Mouse (Mus musculus) embryonic fibroblast, embryonic 13.5 days (primary cell): ENCODE measurements around the gene Ergic1. TPM values are rescaled to one million over a fixed set of nuclear protein-coding genes. Genes with fewer than 3 reads are reported as not detected.
A peak's percentile ranks its signal among the peaks of the same experiment; 100 is the strongest.

Source experiments
- H3K27ac ChIP-seq: 2 replicates; pipeline ENCODE4 v1.5.1; 2012; ENCODE audit warnings: low read length, control low read depth, inconsistent platforms; ENCODE audit not compliant: insufficient read depth
- H3K4me1 ChIP-seq: 2 replicates; pipeline ENCODE4 v1.6.1; 2011; ENCODE audit warnings: low read length; ENCODE audit not compliant: control insufficient read depth, insufficient read depth
- H3K4me3 ChIP-seq: 2 replicates; pipeline ENCODE4 v1.5.1; 2011; ENCODE audit warnings: mild to moderate bottlenecking, control low read depth, low read length; ENCODE audit not compliant: insufficient read depth
- CTCF ChIP-seq: IDR thresholded peaks from 2 replicates; pipeline ENCODE4 v1.5.1; 2011; ENCODE audit warnings: mild to moderate bottlenecking, control low read depth, low read length, moderate library complexity, borderline replicate concordance; ENCODE audit not compliant: insufficient read depth
- POLR2A ChIP-seq: IDR thresholded peaks from 2 replicates; pipeline ENCODE4 v1.6.1; 2011; ENCODE audit warnings: low read depth, mild to moderate bottlenecking, control low read depth, low read length, moderate library complexity
- polyA plus RNA-seq: library from polyadenylated mRNA; stranded (reverse); fragments of >200 nt; gene quantifications from 2 replicates; pipeline ENCODE4 v1.2.4, GENCODE M21; 2011; ENCODE audit warnings: low read depth; ENCODE audit not compliant: missing spikeins, insufficient read length

Gene Ergic1
- polyA plus RNA-seq, 1 experiment, result 376 TPM

DNA sequence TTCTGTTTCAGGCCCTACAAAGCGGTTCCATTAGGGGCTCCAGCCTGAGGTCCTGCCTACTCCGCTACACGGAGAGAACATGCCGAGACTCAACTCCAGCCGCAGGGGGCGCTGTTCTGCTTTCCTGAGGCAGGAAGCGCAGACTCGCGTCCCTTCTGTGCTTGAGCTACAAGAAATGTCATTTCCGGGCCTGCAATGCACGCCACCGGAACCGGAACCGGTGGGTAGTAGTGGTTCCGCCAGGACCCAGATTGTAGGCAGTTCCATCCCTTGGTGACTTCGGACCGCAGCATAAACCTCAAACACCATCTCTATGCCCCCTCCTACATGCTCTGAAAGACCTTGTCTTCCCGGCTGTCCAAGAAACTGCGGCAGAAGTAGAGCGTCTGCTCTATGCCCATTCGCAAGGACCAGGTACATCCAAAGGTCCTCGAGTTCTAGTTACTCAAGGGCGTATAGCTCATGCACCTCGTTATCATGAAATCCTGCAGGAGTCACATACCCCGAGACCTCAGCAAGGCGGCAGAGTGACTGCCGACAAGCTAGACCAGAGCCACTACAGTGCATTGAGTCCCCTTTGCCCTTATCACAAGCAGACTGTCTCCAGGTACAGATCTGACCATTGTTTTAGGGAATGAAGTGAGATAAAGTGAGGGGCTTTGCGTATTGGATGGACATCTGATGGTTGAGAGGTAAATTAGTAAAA, 101.8 kb downstream of the Ergic1 start, which contains the start of gene Atp6v0e:
TSS of gene Atp6v0e (plus strand) at position 254 of the 706 bp plus-strand sequence.
- Histone ChIP-seq H3K4me1 (peaks cover 7% of the 10 kb centered on the region), H3K4me3 (peak within 1 kb of the TSS; percentile 54), H3K27ac (no peak within 1 kb of the TSS)
- TF ChIP-seq POLR2A, result peak; percentile 87
- TF ChIP-seq CTCF, result peak; percentile 86

DNA sequence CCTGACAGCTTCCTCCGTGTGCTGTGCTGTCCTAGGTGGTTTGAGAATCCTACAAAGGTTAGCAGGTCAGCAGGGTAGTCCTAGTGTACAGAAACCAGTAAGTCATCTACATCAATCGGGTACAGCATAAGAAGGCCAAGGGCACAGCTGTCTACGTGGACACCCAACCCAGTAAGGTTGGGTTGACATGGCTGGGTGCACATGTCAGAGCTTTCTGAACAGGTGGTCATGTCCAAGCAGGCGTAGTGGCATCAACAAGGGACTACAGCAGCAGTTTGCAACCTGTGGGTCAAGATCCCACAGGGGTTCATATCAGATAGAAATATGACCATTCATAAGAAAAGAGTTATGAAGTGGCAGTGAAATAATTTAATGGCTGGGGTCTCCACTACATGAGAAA, 104.3 kb downstream of the Ergic1 start:
- Histone ChIP-seq H3K27ac (no peak overlapping the region), H3K4me3 (no peak overlapping the region), H3K4me1 (no peaks in the 10 kb centered on the region; the same call in 1 of the 2 replicates)
- TF ChIP-seq POLR2A, result no peak

DNA sequence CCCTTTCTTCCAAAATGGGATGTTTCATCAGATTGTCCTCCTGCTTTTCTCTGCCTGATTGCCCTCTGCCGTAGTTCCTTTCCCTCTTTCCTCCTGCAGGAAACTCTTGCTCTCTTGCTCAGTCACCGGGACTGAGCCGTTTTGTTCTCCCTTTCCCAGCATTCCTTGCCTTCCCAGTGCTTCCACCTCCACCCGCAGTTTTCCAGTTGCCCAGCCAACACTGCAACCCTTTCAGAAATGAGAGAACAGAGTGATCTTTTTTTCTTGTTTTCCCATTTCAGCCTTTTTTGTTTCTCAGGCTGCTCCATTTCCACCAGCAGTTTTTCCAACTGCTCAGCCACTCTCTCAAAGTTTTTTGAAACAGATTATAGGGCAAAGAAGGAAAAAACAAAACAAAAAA, 110.0 kb downstream of the Ergic1 start:
- TF ChIP-seq POLR2A, result no peak
- Histone ChIP-seq H3K27ac (no peak overlapping the region), H3K4me1 (peaks cover 3% of the 10 kb centered on the region; the same call in 1 of the 2 replicates), H3K4me3 (no peak overlapping the region)

DNA sequence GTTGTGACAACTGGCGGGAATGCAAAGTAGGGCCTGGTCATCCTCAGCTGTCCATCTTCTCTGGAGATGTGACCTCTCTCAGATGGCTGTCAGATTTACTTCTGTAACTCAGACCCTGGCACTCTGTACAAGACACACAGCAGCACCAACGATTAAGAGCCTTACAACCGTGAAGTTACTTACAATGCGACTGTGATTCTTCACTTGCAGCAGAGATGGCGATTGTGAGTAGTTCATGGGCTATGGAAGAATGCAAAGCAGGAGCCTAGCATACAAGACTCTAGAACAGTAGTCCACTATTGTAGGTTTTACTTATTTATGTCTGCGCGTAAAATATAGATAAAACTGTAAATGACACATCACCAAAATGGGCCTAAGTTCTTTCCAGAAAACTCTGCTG, 114.6 kb downstream of the Ergic1 start:
- no peak overlapping the region for H3K27ac ChIP-seq
- peak overlapping the region; percentile 78; the same call in 1 of the 2 replicates for H3K4me3 ChIP-seq
- peaks cover 13% of the 10 kb centered on the region for H3K4me1 ChIP-seq
- TF ChIP-seq CTCF (no peak), POLR2A (no peak)

DNA sequence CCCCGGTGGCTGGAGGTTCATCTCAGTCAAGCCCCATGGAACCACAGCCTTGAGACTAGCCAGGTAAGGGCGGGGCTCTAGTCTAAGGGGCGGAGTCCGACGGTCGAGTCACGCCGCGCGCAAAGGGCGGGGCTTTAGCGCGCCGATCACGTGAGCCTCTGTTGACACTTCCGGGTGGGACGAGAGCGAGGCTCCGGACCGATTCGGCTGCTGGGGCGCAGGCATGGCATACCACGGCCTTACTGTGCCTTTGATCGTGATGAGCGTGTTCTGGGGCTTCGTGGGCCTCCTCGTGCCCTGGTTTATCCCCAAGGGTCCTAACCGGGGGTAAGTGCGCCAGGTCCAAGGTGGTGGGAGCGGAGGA, 114.9 kb downstream of the Ergic1 start:
- Histone ChIP-seq H3K27ac (peak overlapping the region; percentile 81), H3K4me1 (peaks cover 13% of the 10 kb centered on the region), H3K4me3 (peak overlapping the region; percentile 78)
- TF ChIP-seq CTCF (no peak), POLR2A (peak; percentile 89)

DNA sequence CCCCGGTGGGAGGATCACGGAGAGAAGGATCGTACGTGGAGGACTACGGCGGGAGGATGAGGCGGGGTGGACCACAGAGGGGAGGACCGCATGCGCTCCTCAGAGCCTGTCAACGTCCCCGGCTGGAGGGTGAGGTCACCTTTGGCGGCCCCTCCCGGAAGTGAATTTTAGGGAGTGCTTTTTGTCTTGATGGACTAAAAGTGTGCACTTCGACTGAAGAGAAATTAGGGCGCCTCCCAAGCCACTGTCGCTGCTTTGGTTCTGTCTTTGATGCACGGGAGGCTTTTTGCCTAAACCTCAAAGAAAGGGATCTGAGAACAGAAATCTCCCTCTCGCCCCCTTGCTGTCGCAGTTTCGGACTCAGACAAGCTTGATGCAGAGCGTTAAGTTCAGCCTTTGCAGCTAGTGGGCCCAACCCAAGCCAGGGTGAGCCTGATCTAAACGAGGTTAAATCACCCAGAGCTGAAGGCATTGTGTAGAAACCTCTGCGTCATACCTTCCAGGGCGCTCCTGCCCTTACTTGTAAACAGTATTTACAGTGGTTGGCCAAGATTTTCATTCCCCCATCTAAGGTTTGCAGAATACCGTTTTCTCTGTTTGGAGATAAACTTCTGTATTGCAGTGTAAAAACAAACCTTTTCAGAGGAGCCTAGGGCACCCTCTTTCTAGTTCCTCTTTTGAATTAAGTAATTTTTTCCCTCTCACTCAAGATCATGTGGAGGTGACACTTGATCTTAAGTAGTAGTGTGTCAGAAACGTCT, 115.5 kb downstream of the Ergic1 start:
- H3K27ac ChIP-seq, result peak overlapping the region; percentile 81
- TF ChIP-seq CTCF, result no peak
- no peak; the same call in 1 of the 2 replicates for TF ChIP-seq POLR2A
- H3K4me3 ChIP-seq, result peak overlapping the region; percentile 78
- H3K4me1 ChIP-seq, result peaks cover 13% of the 10 kb centered on the region

DNA sequence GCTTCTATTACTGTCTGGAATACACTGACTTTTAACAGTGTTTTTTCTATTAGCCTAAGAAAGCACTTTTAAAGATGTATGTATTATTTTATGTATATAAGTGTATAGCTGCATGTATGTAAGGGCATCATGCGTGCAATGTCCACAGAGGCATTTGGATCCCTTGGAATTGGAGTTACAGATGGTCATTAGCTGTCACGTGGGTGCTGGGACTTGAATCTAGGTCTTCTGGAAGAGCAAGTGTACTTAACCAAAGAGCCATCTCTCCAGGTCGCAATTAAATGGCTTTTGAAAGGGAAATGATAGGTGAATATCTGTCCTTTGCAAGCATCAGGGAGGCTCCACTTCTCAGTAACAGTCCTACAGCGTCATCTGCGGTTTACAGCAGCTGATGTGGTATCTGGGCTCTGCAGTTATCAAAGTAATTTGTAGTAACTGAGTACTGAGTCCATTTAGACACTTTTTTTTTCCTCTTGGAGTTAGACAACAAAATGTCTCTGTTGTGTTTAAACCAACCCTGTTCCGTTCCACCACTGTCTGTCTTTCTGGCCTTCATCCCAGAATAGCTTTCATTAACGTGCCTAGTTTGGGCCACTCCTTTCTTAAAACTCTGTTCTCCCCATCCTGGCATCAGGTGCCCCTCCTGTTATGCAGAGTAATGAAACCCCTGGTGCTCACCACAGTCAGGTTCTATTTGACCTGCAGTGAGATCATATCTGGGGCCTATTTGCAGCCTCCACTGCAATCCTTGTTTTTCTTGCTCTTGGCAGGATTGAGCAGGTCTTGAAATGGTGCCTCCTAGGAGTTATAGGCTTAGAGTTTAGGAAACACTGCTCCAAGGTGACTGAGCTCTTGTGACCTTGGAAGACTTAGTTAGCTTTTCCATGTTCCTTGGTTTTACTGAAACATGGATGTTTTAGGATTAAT, 116.7 kb downstream of the Ergic1 start:
- peaks cover 13% of the 10 kb centered on the region for H3K4me1 ChIP-seq
- no peak overlapping the region for H3K27ac ChIP-seq
- H3K4me3 ChIP-seq, result peak overlapping the region; percentile 9; the same call in 1 of the 2 replicates
- TF ChIP-seq POLR2A (no peak), CTCF (no peak)

DNA sequence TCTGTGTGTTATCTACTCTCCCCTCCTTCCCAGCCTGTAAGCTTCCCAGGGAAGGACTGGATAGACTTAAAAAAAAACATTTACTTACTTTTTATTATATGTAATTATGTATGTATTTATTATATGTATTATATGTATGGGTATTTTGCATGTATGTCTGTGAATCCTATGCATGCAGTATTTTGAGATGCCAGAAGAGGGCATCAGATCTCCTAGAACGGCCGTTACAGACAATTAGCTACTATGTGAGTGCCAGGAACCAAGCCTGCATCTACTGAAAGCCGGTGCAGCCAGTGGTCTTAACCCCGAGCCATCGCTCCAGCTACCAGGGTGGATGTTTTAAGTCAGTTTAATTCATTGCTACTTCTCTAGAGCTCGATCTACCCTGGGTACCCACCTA, 120.0 kb downstream of the Ergic1 start:
- Histone ChIP-seq H3K27ac (no peak overlapping the region), H3K4me3 (no peak overlapping the region), H3K4me1 (peaks cover 11% of the 10 kb centered on the region; the same call in 1 of the 2 replicates)
- TF ChIP-seq POLR2A (no peak), CTCF (no peak)

DNA sequence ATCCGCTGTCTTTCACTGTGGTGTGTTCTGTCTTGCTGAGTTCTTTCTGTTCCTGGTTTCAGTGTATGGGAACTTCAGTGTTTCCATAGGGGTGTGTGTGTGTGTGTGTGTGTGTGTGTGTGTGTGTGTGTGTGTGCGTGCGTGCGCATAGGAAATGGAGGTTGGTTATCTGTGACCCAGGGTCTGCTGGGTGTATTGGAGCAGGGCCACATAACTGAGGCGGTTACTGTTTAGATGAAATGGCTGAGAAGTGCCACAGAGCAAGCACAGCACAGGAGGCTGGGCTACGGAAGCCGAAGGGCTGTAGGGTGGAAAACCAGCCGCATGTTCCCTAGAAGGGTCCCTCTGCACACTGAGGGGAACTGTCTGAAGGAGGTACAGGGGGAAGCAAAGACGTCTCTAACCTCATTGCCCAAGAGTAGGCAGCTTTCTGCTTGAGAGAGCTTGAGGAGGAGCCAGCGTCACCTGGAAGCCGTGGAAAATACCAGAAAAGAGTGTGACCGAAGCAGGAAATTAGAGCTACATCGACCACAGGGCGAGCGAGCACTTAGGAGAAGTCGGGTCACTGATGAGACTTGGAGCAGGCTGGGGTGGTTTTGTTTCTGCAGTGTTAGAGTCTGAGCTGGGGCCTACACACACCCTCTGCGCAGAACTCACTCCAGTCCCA, 125.2 kb downstream of the Ergic1 start:
- no peak overlapping the region for H3K27ac ChIP-seq
- no peaks in the 10 kb centered on the region for H3K4me1 ChIP-seq
- TF ChIP-seq CTCF (no peak), POLR2A (no peak)
- H3K4me3 ChIP-seq, result no peak overlapping the region
